Mouse (Mus musculus): Measurements from ENCODE around the gene Ccdc162. TPM values are rescaled to one million over a fixed set of nuclear protein-coding genes. Genes with fewer than 3 reads are reported as not detected.

Ccdc162 gene
- polyA plus RNA-seq, 1 experiment from 2014 or later: 0.70 TPM

GRCm38 (mm10) chr10:41735398-41735797, 19.0 kb upstream of the Ccdc162 start:
- WGBS: 39% methylated on average over 6 of the region's 6 CpGs
- ATAC-seq: peak; percentile 50; the same call in 1 of the 2 replicates
- H3K9me3 ChIP-seq: no peaks in the 10 kb centered on the region
- H3K4me1 ChIP-seq (replicated peaks): peaks cover 9% of the 10 kb centered on the region; the same call in 1 of the 2 replicates
- H3K36me3 ChIP-seq: peaks cover 23% of the 10 kb centered on the region
- H3K27ac ChIP-seq: no peak overlapping the region
- no peak overlapping the region for H3K4me3 ChIP-seq (replicated peaks)
- no peak overlapping the region for H3K9ac ChIP-seq (replicated peaks)
- no peaks in the 10 kb centered on the region for H3K27me3 ChIP-seq
- no peak overlapping the region for H3K4me2 ChIP-seq (replicated peaks)

GRCm38 (mm10) chr10:41733214-41733613, 16.8 kb upstream of the Ccdc162 start:
- Histone ChIP-seq H3K27ac (no peak overlapping the region), H3K27me3 (no peaks in the 10 kb centered on the region), H3K36me3 (peaks cover 18% of the 10 kb centered on the region), H3K9me3 (no peaks in the 10 kb centered on the region), H3K4me1 (replicated peaks) (peaks cover 9% of the 10 kb centered on the region; the same call in 1 of the 2 replicates), H3K9ac (replicated peaks) (no peak overlapping the region), H3K4me2 (replicated peaks) (no peak overlapping the region), H3K4me3 (replicated peaks) (no peak overlapping the region)
- no peak for ATAC-seq
- 98% methylated on average over 3 of the region's 3 CpGs for WGBS

GRCm38 (mm10) chr10:41731932-41732331, 15.5 kb upstream of the Ccdc162 start:
- Histone ChIP-seq H3K36me3 (peaks cover 14% of the 10 kb centered on the region), H3K27ac (no peak overlapping the region), H3K4me1 (replicated peaks) (peaks cover 9% of the 10 kb centered on the region; the same call in 1 of the 2 replicates), H3K9ac (replicated peaks) (no peak overlapping the region), H3K4me2 (replicated peaks) (no peak overlapping the region), H3K9me3 (no peaks in the 10 kb centered on the region), H3K27me3 (no peaks in the 10 kb centered on the region), H3K4me3 (replicated peaks) (no peak overlapping the region)
- no peak for ATAC-seq
- 93% methylated on average over 4 of the region's 4 CpGs for WGBS

- H3K4me1 ChIP-seq (replicated peaks): peaks cover 7% of the 10 kb centered on the region; the same call in 1 of the 2 replicates
- 94% methylated on average over 10 of the region's 10 CpGs for WGBS
- H3K27me3 ChIP-seq: no peaks in the 10 kb centered on the region
- H3K27ac ChIP-seq: no peak overlapping the region
- H3K36me3 ChIP-seq: peaks cover 14% of the 10 kb centered on the region
- H3K9ac ChIP-seq (replicated peaks): no peak overlapping the region
- ATAC-seq: no peak
- H3K9me3 ChIP-seq: no peaks in the 10 kb centered on the region
- H3K4me2 ChIP-seq (replicated peaks): no peak overlapping the region
- H3K4me3 ChIP-seq (replicated peaks): no peak overlapping the region
Observed at GRCm38 (mm10) chr10:41730746-41731145, 14.3 kb upstream of the Ccdc162 start.

- Histone ChIP-seq H3K27ac (no peak overlapping the region), H3K9ac (replicated peaks) (no peak overlapping the region), H3K27me3 (no peaks in the 10 kb centered on the region), H3K4me2 (replicated peaks) (no peak overlapping the region), H3K9me3 (no peaks in the 10 kb centered on the region), H3K36me3 (peaks cover 11% of the 10 kb centered on the region), H3K4me1 (replicated peaks) (no peaks in the 10 kb centered on the region), H3K4me3 (replicated peaks) (no peak overlapping the region)
- no peak for ATAC-seq
- 82% methylated on average over 9 of the region's 9 CpGs for WGBS
Observed at GRCm38 (mm10) chr10:41726215-41726614, 9.8 kb upstream of the Ccdc162 start.

GRCm38 (mm10) chr10:41719587-41719986, 3.2 kb upstream of the Ccdc162 start:
- Histone ChIP-seq H3K4me2 (replicated peaks) (no peak overlapping the region), H3K9ac (replicated peaks) (no peak overlapping the region), H3K36me3 (no peaks in the 10 kb centered on the region), H3K4me3 (replicated peaks) (no peak overlapping the region), H3K9me3 (no peaks in the 10 kb centered on the region), H3K27me3 (no peaks in the 10 kb centered on the region), H3K27ac (no peak overlapping the region), H3K4me1 (replicated peaks) (peaks cover 12% of the 10 kb centered on the region)
- WGBS: 62% methylated on average over 9 of the region's 9 CpGs
- ATAC-seq: no peak

- no peak overlapping the region for H3K27ac ChIP-seq
- no peak overlapping the region for H3K4me3 ChIP-seq (replicated peaks)
- H3K36me3 ChIP-seq: no peaks in the 10 kb centered on the region
- H3K9me3 ChIP-seq: no peaks in the 10 kb centered on the region
- H3K9ac ChIP-seq (replicated peaks): no peak overlapping the region
- 80% methylated on average over 14 of the region's 14 CpGs for WGBS
- H3K27me3 ChIP-seq: no peaks in the 10 kb centered on the region
- H3K4me2 ChIP-seq (replicated peaks): 0 out of 2 replicates have a peak overlapping the region, but pooled peaks have one; percentile 17
- ATAC-seq: no peak
- H3K4me1 ChIP-seq (replicated peaks): peaks cover 12% of the 10 kb centered on the region
Observed at GRCm38 (mm10) chr10:41715557-41715956, 877 bp downstream of the Ccdc162 start.

DNA sequence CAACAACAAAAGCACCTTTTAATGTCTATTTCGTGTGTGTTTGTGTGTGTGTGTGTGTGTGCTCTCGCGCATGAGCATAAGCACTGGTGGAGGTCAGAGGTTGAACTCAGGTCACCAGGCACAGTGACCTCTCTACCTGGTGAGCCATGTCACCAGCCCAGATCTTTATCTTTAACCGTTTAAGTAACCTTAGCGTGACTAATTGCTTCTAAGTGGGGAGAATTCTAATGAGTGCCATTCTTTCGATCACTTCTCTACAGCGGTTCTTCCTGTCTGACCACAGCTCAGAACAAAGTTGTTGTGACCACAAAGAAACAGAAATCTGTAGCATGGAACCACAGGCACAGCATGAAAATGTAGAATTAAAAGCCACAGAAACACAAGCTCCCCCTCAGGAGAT, 5.0 kb downstream of the Ccdc162 start:
- no peak overlapping the region for H3K9ac ChIP-seq (replicated peaks)
- no peaks in the 10 kb centered on the region for H3K27me3 ChIP-seq
- ATAC-seq: no peak
- H3K4me2 ChIP-seq (replicated peaks): no peak overlapping the region
- H3K4me1 ChIP-seq (replicated peaks): peaks cover 11% of the 10 kb centered on the region
- H3K27ac ChIP-seq: no peak overlapping the region
- WGBS: 34% methylated on average over 7 of the region's 7 CpGs
- no peaks in the 10 kb centered on the region for H3K9me3 ChIP-seq
- no peak overlapping the region for H3K4me3 ChIP-seq (replicated peaks)
- no peaks in the 10 kb centered on the region for H3K36me3 ChIP-seq

DNA sequence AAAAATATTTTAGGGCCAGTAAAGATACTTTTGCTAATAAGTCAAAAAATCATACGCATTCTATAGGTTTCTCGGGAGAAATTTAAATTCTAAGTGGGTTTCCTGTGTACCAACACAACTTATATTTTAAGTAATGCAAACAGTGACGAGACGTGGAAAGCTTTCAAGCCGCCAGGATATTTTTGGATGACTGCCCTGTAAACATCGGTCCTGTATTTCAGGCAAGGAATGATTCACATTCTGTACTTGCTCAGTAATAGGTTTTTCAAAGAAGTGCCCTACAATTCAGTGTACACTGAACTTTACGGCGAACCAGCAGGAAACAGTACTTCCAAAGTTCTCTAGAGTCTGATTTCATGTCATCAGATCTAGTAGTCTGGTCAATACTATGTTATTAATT, 5.7 kb downstream of the Ccdc162 start:
- H3K27me3 ChIP-seq: no peaks in the 10 kb centered on the region
- no peak overlapping the region for H3K4me2 ChIP-seq (replicated peaks)
- no peak overlapping the region for H3K4me3 ChIP-seq (replicated peaks)
- H3K36me3 ChIP-seq: no peaks in the 10 kb centered on the region
- 96% methylated on average over 8 of the region's 8 CpGs for WGBS
- H3K9me3 ChIP-seq: no peaks in the 10 kb centered on the region
- no peak overlapping the region for H3K9ac ChIP-seq (replicated peaks)
- ATAC-seq: no peak
- no peak overlapping the region for H3K27ac ChIP-seq
- peaks cover 4% of the 10 kb centered on the region; the same call in 1 of the 2 replicates for H3K4me1 ChIP-seq (replicated peaks)

DNA sequence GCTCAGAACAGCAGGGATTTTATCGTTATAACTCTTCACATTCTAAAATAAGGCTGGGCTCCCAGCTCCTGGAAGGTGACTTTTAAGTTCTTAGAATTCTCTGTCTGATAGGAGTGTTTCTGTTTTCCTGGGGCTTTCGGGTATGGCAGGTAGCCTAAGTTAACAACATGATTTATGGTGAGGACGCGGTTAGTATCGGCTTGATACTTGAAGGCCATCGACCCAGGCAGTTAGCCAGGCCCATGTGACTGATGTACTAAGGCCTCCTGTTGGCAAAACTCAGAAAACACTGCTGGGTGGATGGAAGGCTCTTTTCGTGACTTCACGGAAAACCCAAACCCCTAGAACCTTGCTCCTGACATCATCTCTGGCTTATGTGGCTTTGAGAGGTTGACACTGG, 7.1 kb downstream of the Ccdc162 start:
- no peak overlapping the region for H3K9ac ChIP-seq (replicated peaks)
- no peaks in the 10 kb centered on the region for H3K9me3 ChIP-seq
- no peaks in the 10 kb centered on the region for H3K27me3 ChIP-seq
- no peaks in the 10 kb centered on the region for H3K36me3 ChIP-seq
- WGBS: 95% methylated on average over 8 of the region's 8 CpGs
- ATAC-seq: no peak
- H3K27ac ChIP-seq: no peak overlapping the region
- H3K4me3 ChIP-seq (replicated peaks): no peak overlapping the region
- no peaks in the 10 kb centered on the region for H3K4me1 ChIP-seq (replicated peaks)
- H3K4me2 ChIP-seq (replicated peaks): no peak overlapping the region

DNA sequence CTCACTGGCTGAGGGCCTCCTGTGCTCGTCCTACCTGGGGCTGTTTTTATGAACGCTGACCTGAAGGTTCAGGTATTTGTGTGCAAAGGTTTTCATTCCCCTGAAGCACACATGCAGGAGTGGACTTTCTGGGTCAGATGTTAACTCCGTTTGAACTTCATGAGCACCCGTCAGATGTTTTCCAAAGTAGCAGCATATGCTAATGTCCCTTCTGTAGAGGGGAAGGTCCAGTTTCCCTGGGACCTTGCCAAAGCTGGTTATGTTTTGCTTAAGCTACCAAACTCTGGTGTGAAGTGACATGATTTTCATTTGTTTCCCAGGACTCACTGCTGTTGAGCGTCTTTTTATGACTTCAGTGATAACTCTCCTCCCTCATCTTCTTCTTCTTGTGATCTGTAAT, 16.8 kb downstream of the Ccdc162 start:
- Histone ChIP-seq H3K9ac (replicated peaks) (no peak overlapping the region), H3K4me1 (replicated peaks) (no peaks in the 10 kb centered on the region), H3K36me3 (no peaks in the 10 kb centered on the region), H3K4me3 (replicated peaks) (no peak overlapping the region), H3K4me2 (replicated peaks) (no peak overlapping the region), H3K27ac (no peak overlapping the region), H3K9me3 (no peaks in the 10 kb centered on the region), H3K27me3 (no peaks in the 10 kb centered on the region)
- 87% methylated on average over 5 of the region's 5 CpGs for WGBS
- no peak for ATAC-seq

- H3K27me3 ChIP-seq: peaks cover 2% of the 10 kb centered on the region; the same call in 1 of the 2 replicates
- 85% methylated on average over 11 of the region's 11 CpGs for WGBS
- no peak overlapping the region for H3K4me3 ChIP-seq (replicated peaks)
- no peak for ATAC-seq
- H3K9me3 ChIP-seq: no peaks in the 10 kb centered on the region
- no peak overlapping the region for H3K9ac ChIP-seq (replicated peaks)
- H3K4me2 ChIP-seq (replicated peaks): no peak overlapping the region
- no peaks in the 10 kb centered on the region for H3K36me3 ChIP-seq
- H3K27ac ChIP-seq: no peak overlapping the region
- no peaks in the 10 kb centered on the region for H3K4me1 ChIP-seq (replicated peaks)
Observed at GRCm38 (mm10) chr10:41697040-41697439, 19.4 kb downstream of the Ccdc162 start.

- 47% methylated on average over 4 of the region's 4 CpGs for WGBS
- Histone ChIP-seq H3K4me1 (replicated peaks) (0 out of 2 replicates have a peak, but pooled peaks cover 4% of the 10 kb centered on the region), H3K27me3 (peaks cover 11% of the 10 kb centered on the region; the same call in 1 of the 2 replicates), H3K9ac (replicated peaks) (no peak overlapping the region), H3K36me3 (no peaks in the 10 kb centered on the region), H3K27ac (no peak overlapping the region), H3K4me3 (replicated peaks) (no peak overlapping the region), H3K9me3 (peaks cover 5% of the 10 kb centered on the region; the same call in 1 of the 2 replicates), H3K4me2 (replicated peaks) (no peak overlapping the region)
- ATAC-seq: no peak
Observed at GRCm38 (mm10) chr10:41690978-41691377, 25.5 kb downstream of the Ccdc162 start.

Data from midbrain, embryonic 13.5 days (tissue).